Mouse (Mus musculus) hindbrain, embryonic 16.5 days (tissue): ENCODE data around the gene Ndufaf2. TPM values are rescaled to one million over a fixed set of nuclear protein-coding genes. Genes with fewer than 3 reads are reported as not detected.
A peak's percentile ranks its signal among the peaks of the same experiment; 100 is the strongest.

Source experiments
- ATAC-seq: fragments of 200-750 bp; cut with Nextera tagmentation; 2 replicates; pipeline ENCODE4 v1.8.0; 2017; ENCODE audit warnings: moderate TSS enrichment, moderate library complexity
- H3K27ac ChIP-seq: fragments of 300-500 bp; sonication (generic); 2 replicates; pipeline ENCODE4 v1.5.1; 2014; ENCODE audit warnings: low read depth, mild to moderate bottlenecking, control low read depth, low read length, moderate library complexity
- H3K27me3 ChIP-seq: fragments of 300-500 bp; sonication (generic); replicated peaks from 2 replicates; pipeline ENCODE4 v1.6.1; 2014; ENCODE audit warnings: low read length; ENCODE audit not compliant: control insufficient read depth, insufficient read depth
- H3K36me3 ChIP-seq: fragments of 300-500 bp; sonication (generic); 2 replicates; pipeline ENCODE4 v1.6.1; 2014; ENCODE audit warnings: mild to moderate bottlenecking, low read length, moderate library complexity, mixed read lengths; ENCODE audit not compliant: control insufficient read depth, insufficient read depth
- H3K4me1 ChIP-seq: fragments of 300-500 bp; sonication (generic); 2 replicates; pipeline ENCODE4 v1.6.1; 2014; ENCODE audit warnings: low read depth, low read length; ENCODE audit not compliant: control insufficient read depth, insufficient read depth
- H3K4me2 ChIP-seq: fragments of 300-500 bp; sonication (generic); 2 replicates; pipeline ENCODE4 v1.6.1; 2014; ENCODE audit warnings: mild to moderate bottlenecking, low read length, control low read depth, moderate library complexity
- H3K4me3 ChIP-seq: fragments of 300-500 bp; sonication (generic); 2 replicates; pipeline ENCODE4 v1.5.1; 2014; ENCODE audit warnings: mild to moderate bottlenecking, low read length, control low read depth, moderate library complexity
- H3K9ac ChIP-seq: fragments of 300-500 bp; sonication (generic); 2 replicates; pipeline ENCODE4 v1.6.1; 2014; ENCODE audit warnings: low read depth, mild to moderate bottlenecking, control low read depth, low read length, moderate library complexity
- H3K9me3 ChIP-seq: fragments of 300-500 bp; sonication (generic); 2 replicates; pipeline ENCODE4 v1.6.1; 2014; ENCODE audit warnings: mild to moderate bottlenecking, low read length, moderate library complexity; ENCODE audit not compliant: control insufficient read depth
- WGBS: fragments of 180-500 bp; shearing (Covaris S2); extraction: QIAGEN DNeasy Blood & Tissue Kit; methylation state at CpG from one replicate; pipeline ENCODE4 v1.1.7; 2014; 5-methylcytosine and 5-hydroxymethylcytosine counted together
- polyA plus RNA-seq: library from polyadenylated mRNA; unstranded; fragments of >200 nt; fragmentation: Nextera tagmentation; extraction: Ambion mirVana; gene quantifications from 2 replicates; pipeline ENCODE4 v1.2.1, GENCODE M21; 2015

Ndufaf2 gene
- polyA plus RNA-seq, 1 experiment from 2014 or later = 74.7 TPM

GRCm38 (mm10) chr13:108060286-108060885, 98.0 kb downstream of the Ndufaf2 start:
- H3K4me2 ChIP-seq = no peak overlapping the region
- ATAC-seq = peak; percentile 50; the same call in 1 of the 2 replicates
- 21% methylated on average over 7 of the region's 7 CpGs for WGBS
- H3K9ac ChIP-seq = no peak overlapping the region
- H3K4me3 ChIP-seq = no peak overlapping the region
- no peaks in the 10 kb centered on the region for H3K36me3 ChIP-seq
- peaks cover 3% of the 10 kb centered on the region for H3K4me1 ChIP-seq
- H3K27me3 ChIP-seq = no peaks in the 10 kb centered on the region
- no peak overlapping the region for H3K27ac ChIP-seq
- H3K9me3 ChIP-seq = no peaks in the 10 kb centered on the region

GRCm38 (mm10) chr13:108056896-108057295, 101.5 kb downstream of the Ndufaf2 start:
- Histone ChIP-seq H3K36me3 (no peaks in the 10 kb centered on the region), H3K4me2 (no peak overlapping the region), H3K27me3 (no peaks in the 10 kb centered on the region), H3K9ac (no peak overlapping the region), H3K4me3 (no peak overlapping the region), H3K4me1 (peaks cover 3% of the 10 kb centered on the region), H3K9me3 (no peaks in the 10 kb centered on the region), H3K27ac (no peak overlapping the region)
- ATAC-seq = no peak
- WGBS = 81% methylated on average over 3 of the region's 3 CpGs

GRCm38 (mm10) chr13:108047364-108047763, 111.1 kb downstream of the Ndufaf2 start:
- H3K27ac ChIP-seq = no peak overlapping the region
- no peaks in the 10 kb centered on the region for H3K27me3 ChIP-seq
- no peak overlapping the region for H3K9ac ChIP-seq
- H3K4me3 ChIP-seq = no peak overlapping the region
- 83% methylated on average over 6 of the region's 6 CpGs for WGBS
- H3K36me3 ChIP-seq = no peaks in the 10 kb centered on the region
- peaks cover 13% of the 10 kb centered on the region for H3K4me1 ChIP-seq
- H3K4me2 ChIP-seq = no peak overlapping the region
- no peak for ATAC-seq
- H3K9me3 ChIP-seq = no peaks in the 10 kb centered on the region

- Histone ChIP-seq H3K27me3 (no peaks in the 10 kb centered on the region), H3K4me1 (peaks cover 13% of the 10 kb centered on the region), H3K9ac (no peak overlapping the region), H3K9me3 (no peaks in the 10 kb centered on the region), H3K4me3 (no peak overlapping the region), H3K36me3 (no peaks in the 10 kb centered on the region), H3K4me2 (no peak overlapping the region), H3K27ac (no peak overlapping the region)
- ATAC-seq = no peak
- 81% methylated on average over 6 of the region's 6 CpGs for WGBS
Measured at GRCm38 (mm10) chr13:108046891-108047290, 111.5 kb downstream of the Ndufaf2 start.

GRCm38 (mm10) chr13:108046071-108046470, 112.4 kb downstream of the Ndufaf2 start:
- H3K27me3 ChIP-seq = no peaks in the 10 kb centered on the region

GRCm38 (mm10) chr13:108045646-108046045, 112.8 kb downstream of the Ndufaf2 start:
- Histone ChIP-seq H3K4me3 (no peak overlapping the region), H3K9me3 (no peaks in the 10 kb centered on the region), H3K4me2 (no peak overlapping the region), H3K27me3 (no peaks in the 10 kb centered on the region), H3K27ac (no peak overlapping the region), H3K9ac (no peak overlapping the region), H3K4me1 (peaks cover 16% of the 10 kb centered on the region), H3K36me3 (no peaks in the 10 kb centered on the region)
- ATAC-seq = no peak
- WGBS = 92% methylated on average over 3 of the region's 3 CpGs

More at GRCm38 (mm10) chr13:108046071-108046470, 112.4 kb downstream of the Ndufaf2 start:
- no peak overlapping the region for H3K9ac ChIP-seq
- ATAC-seq = no peak
- WGBS = 94% methylated on average over 3 of the region's 3 CpGs
- H3K4me2 ChIP-seq = no peak overlapping the region
- H3K4me3 ChIP-seq = no peak overlapping the region
- H3K36me3 ChIP-seq = no peaks in the 10 kb centered on the region
- no peaks in the 10 kb centered on the region for H3K9me3 ChIP-seq
- no peak overlapping the region for H3K27ac ChIP-seq
- H3K4me1 ChIP-seq = peaks cover 16% of the 10 kb centered on the region

- H3K27me3 ChIP-seq = no peaks in the 10 kb centered on the region
- H3K4me1 ChIP-seq = peaks cover 16% of the 10 kb centered on the region
- H3K4me3 ChIP-seq = peak within 1 kb of the TSS; percentile 70
- WGBS = under 1% methylated on average over 68 of the region's 71 CpGs
- H3K36me3 ChIP-seq = no peaks in the 10 kb centered on the region
- peak within 1 kb of the TSS; percentile 94 for H3K27ac ChIP-seq
- H3K9ac ChIP-seq = peak within 1 kb of the TSS; percentile 88
- H3K9me3 ChIP-seq = no peaks in the 10 kb centered on the region
- peak within 1 kb of the TSS; percentile 87 for H3K4me2 ChIP-seq
- ATAC-seq = peak; percentile 97
Measured at GRCm38 (mm10) chr13:108044222-108044941, 114.0 kb downstream of the Ndufaf2 start, which contains the start of gene Smim15. Smim15 (plus strand) TSS chr13:108044446.

GRCm38 (mm10) chr13:108043431-108044221, 114.8 kb downstream of the Ndufaf2 start:
- Histone ChIP-seq H3K36me3 (no peaks in the 10 kb centered on the region), H3K9ac (peak overlapping the region; percentile 88), H3K4me2 (peak overlapping the region; percentile 86), H3K4me3 (peak overlapping the region; percentile 70), H3K9me3 (no peaks in the 10 kb centered on the region), H3K27me3 (no peaks in the 10 kb centered on the region), H3K27ac (peak overlapping the region; percentile 94), H3K4me1 (peaks cover 16% of the 10 kb centered on the region)
- WGBS = 1% methylated on average over 23 of the region's 23 CpGs
- ATAC-seq = peak; percentile 76

- H3K27ac ChIP-seq = no peak overlapping the region
- no peaks in the 10 kb centered on the region for H3K9me3 ChIP-seq
- peaks cover 16% of the 10 kb centered on the region for H3K4me1 ChIP-seq
- WGBS = 4% methylated on average over 7 of the region's 7 CpGs
- no peak overlapping the region for H3K4me3 ChIP-seq
- ATAC-seq = peak; percentile 48
- H3K27me3 ChIP-seq = no peaks in the 10 kb centered on the region
- no peaks in the 10 kb centered on the region for H3K36me3 ChIP-seq
- peak overlapping the region; percentile 43 for H3K4me2 ChIP-seq
- no peak overlapping the region; the same call in 1 of the 2 replicates for H3K9ac ChIP-seq
Measured at GRCm38 (mm10) chr13:108041358-108041757, 117.1 kb downstream of the Ndufaf2 start.
